Mouse (Mus musculus) 416B (cell line): Measurements from ENCODE around the gene Gxylt2.

ENCODE experiments used
- DNase-seq: peaks from one replicate; pipeline ENCODE4 v3.0.0; 2011; ENCODE audit warnings: low read depth

The Gxylt2 gene

GRCm38 (mm10) chr6:100850671-100851081, 146.1 kb downstream of the Gxylt2 start:
- no peak for DNase-seq

GRCm38 (mm10) chr6:100851083-100851482, 146.5 kb downstream of the Gxylt2 start:
- no peak for DNase-seq
